Mouse (Mus musculus) heart, embryonic 13.5 days (tissue): ENCODE measurements around the gene Slc22a14. TPM values are rescaled to one million over a fixed set of nuclear protein-coding genes. Genes with fewer than 3 reads are reported as not detected.

ENCODE experiments used
- ATAC-seq: fragments of 200-750 bp; cut with Nextera tagmentation; 2 replicates; pipeline ENCODE4 v1.8.0; 2017; ENCODE audit warnings: moderate TSS enrichment; ENCODE audit not compliant: insufficient number of reproducible peaks, low FRiP score, low TSS enrichment; ENCODE audit errors: extremely low read depth
- H3K27ac ChIP-seq: fragments of 300-500 bp; sonication (generic); replicated peaks from 2 replicates; pipeline ENCODE4 v1.5.1; 2015; ENCODE audit warnings: moderate library complexity, mild to moderate bottlenecking, inconsistent platforms
- H3K27me3 ChIP-seq: fragments of 300-500 bp; sonication (generic); replicated peaks from 2 replicates; pipeline ENCODE4 v1.6.1; 2015; ENCODE audit warnings: mild to moderate bottlenecking, inconsistent platforms
- H3K36me3 ChIP-seq: fragments of 300-500 bp; sonication (generic); 2 replicates; pipeline ENCODE4 v1.6.1; 2015; ENCODE audit warnings: mild to moderate bottlenecking, inconsistent platforms
- H3K4me1 ChIP-seq: fragments of 300-500 bp; sonication (generic); 2 replicates; pipeline ENCODE4 v1.6.1; 2015; ENCODE audit warnings: inconsistent platforms
- H3K4me2 ChIP-seq: fragments of 300-500 bp; sonication (generic); 2 replicates; pipeline ENCODE4 v1.6.1; 2015; ENCODE audit warnings: inconsistent platforms, mild to moderate bottlenecking, moderate library complexity
- H3K4me3 ChIP-seq: fragments of 300-500 bp; sonication (generic); 2 replicates; pipeline ENCODE4 v1.5.1; 2015; ENCODE audit warnings: moderate library complexity, mild to moderate bottlenecking, inconsistent platforms
- H3K9ac ChIP-seq: fragments of 300-500 bp; sonication (generic); 2 replicates; pipeline ENCODE4 v1.6.1; 2015; ENCODE audit warnings: inconsistent platforms, mild to moderate bottlenecking, moderate library complexity
- H3K9me3 ChIP-seq: fragments of 300-500 bp; sonication (generic); 2 replicates; pipeline ENCODE4 v1.6.1; 2016; ENCODE audit warnings: inconsistent platforms
- WGBS: fragments of 180-500 bp; shearing (Covaris S2); methylation state at CpG from one replicate; pipeline ENCODE4 v1.1.7; 2015; ENCODE audit warnings: mixed read lengths; 5-methylcytosine and 5-hydroxymethylcytosine counted together
- polyA plus RNA-seq: library from polyadenylated mRNA; unstranded; fragments of >200 nt; fragmentation: Nextera tagmentation; extraction: Ambion mirVana; gene quantifications from 2 replicates; pipeline ENCODE4 v1.2.1, GENCODE M21; 2015

Slc22a14 gene
- polyA plus RNA-seq, 1 experiment from 2014 or later: not detected

DNA sequence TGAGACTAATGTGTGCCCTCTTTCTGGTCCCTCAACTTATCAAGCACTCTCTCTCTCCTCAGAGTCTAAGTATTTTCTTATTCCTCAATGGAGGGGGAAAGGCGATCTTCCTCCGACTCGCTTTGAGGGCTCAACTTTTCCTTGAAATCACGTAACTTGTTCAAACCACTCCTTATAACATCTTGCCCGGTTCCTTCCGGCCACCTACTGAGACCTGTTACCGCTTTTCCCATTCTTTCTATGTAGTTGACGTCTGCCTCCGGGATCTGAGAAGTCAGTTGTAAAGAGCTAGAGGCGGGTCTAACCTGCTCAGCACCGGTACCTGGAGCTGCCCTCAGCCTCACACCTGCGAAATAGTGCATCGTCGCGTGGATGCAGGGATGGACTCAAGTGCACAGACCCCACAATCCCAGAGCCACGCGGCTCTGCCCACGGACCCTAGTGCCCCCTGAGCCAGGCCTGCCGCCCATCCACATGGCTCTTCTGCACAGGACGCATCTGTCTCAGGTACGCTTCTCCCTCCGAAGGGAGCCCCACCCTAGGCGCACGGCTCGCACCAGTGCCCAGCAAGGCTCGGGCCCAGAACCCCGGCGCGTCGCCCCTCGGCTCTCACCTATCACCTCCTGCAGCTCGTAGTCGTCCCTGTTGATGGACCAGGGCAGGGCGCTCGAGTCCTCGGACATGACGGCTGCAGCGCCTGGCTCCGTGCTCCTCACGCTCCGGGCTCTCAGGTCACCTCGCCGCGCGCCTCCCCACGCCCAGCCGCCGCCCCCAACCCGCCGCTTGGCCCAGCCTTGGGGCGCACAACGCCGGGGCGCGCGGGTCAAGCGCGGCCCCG lies 43.7 kb downstream of the Slc22a14 start:
- Histone ChIP-seq H3K27me3 (no peaks in the 10 kb centered on the region), H3K9me3 (no peaks in the 10 kb centered on the region), H3K4me1 (peaks cover 35% of the 10 kb centered on the region), H3K27ac (peak overlapping the region; percentile 93), H3K4me2 (peak overlapping the region; percentile 96), H3K9ac (peak overlapping the region; percentile 92), H3K36me3 (0 out of 2 replicates have a peak, but pooled peaks cover 2% of the 10 kb centered on the region), H3K4me3 (peak overlapping the region; percentile 89)
- peak; percentile 22 for ATAC-seq
- WGBS: under 1% methylated on average over 58 of the region's 59 CpGs

DNA sequence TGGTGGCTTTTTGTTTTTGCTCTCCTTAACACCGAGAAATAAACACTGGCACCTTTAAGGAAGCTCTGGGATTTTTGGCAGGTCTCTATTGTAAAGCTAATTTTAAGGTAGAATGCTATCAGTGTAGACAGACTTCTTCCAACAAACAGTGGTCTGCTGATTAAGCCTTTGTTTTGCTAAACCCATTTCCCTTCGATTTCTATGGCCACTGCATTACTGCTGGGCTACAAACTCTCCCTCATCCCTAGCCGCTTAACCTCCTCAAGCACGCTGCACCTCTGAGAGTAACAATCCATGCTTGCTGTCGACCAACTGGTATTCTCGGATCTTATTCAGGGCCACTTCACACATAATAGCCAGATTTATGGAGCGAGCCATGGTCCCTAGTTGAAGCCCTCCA lies 44.4 kb downstream of the Slc22a14 start:
- 0 out of 2 replicates have a peak, but pooled peaks cover 2% of the 10 kb centered on the region for H3K36me3 ChIP-seq
- no peaks in the 10 kb centered on the region for H3K27me3 ChIP-seq
- no peak overlapping the region; the same call in 1 of the 2 replicates for H3K27ac ChIP-seq
- peaks cover 35% of the 10 kb centered on the region for H3K4me1 ChIP-seq
- no peak for ATAC-seq
- 11% methylated on average over 7 of the region's 7 CpGs for WGBS
- H3K9ac ChIP-seq: peak overlapping the region; percentile 92
- H3K9me3 ChIP-seq: no peaks in the 10 kb centered on the region
- H3K4me3 ChIP-seq: peak overlapping the region; percentile 89
- H3K4me2 ChIP-seq: peak overlapping the region; percentile 96

DNA sequence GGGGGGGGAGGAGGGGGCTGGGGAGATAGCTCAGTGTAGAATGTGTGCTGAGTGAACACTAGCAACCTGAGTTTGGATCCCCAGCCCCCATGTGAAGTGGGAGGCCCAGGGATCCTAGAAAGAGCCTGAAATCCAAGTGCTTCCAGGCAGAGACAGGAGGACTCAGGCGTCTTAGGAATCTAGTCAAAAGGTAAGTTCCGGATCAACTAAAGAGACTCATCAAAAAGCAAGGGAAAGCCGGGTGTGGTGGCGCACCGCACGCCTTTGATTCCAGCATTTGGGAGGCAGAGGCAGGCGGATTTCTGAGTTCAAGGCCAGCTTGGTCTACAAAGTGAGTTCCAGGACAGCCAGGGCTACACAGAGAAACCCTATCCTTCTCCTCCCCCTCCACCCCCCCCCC lies 44.9 kb downstream of the Slc22a14 start:
- no peak overlapping the region for H3K27ac ChIP-seq
- WGBS: 83% methylated on average over 7 of the region's 7 CpGs
- ATAC-seq: no peak
- peak overlapping the region; percentile 89; the same call in 1 of the 2 replicates for H3K4me3 ChIP-seq
- H3K27me3 ChIP-seq: no peaks in the 10 kb centered on the region
- H3K9me3 ChIP-seq: no peaks in the 10 kb centered on the region
- H3K36me3 ChIP-seq: 0 out of 2 replicates have a peak, but pooled peaks cover 2% of the 10 kb centered on the region
- peaks cover 35% of the 10 kb centered on the region for H3K4me1 ChIP-seq
- peak overlapping the region; percentile 92 for H3K9ac ChIP-seq
- H3K4me2 ChIP-seq: peak overlapping the region; percentile 96

DNA sequence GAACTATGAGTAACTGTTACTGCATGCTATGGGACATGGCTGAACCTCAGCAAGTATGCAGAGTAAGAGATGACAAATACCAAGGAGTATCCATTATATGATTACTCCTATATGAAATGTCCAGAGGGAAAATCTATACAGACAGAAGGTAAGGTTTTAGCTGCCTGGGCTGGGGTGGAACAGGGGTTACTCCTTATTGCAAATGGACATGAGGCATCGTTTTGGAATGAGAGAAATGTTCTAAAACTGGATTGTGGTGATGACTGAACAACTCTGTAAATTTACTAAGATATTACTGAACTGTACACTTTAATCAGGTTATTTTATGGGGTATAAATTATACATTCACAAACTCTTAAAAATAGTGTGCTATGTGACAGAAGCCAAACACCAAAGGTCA lies 46.5 kb downstream of the Slc22a14 start:
- 0 out of 2 replicates have a peak, but pooled peaks cover 2% of the 10 kb centered on the region for H3K36me3 ChIP-seq
- H3K27ac ChIP-seq: no peak overlapping the region
- H3K9me3 ChIP-seq: no peaks in the 10 kb centered on the region
- no peak overlapping the region for H3K4me3 ChIP-seq
- peaks cover 31% of the 10 kb centered on the region for H3K4me1 ChIP-seq
- 89% methylated on average over 1 of the region's 1 CpGs for WGBS
- no peak overlapping the region for H3K9ac ChIP-seq
- no peak overlapping the region for H3K4me2 ChIP-seq
- H3K27me3 ChIP-seq: no peaks in the 10 kb centered on the region
- ATAC-seq: no peak

DNA sequence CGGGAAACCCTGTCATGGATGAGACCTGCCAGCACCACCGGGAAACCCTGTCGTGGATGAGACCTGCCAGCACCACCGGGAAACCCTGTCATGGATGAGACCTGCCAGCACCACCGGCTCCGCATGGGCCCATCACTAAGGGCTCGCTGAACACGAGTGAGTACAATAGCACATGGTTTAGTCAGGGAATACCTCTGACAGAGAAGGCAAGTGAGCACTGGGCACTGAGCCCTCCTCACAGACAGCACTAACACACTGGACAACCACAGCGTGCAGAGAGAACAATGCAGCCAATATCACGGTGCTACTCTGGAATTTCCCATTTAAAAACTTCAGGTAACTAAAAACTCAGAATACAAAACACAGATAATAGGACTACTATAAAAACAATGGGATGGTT lies 52.3 kb downstream of the Slc22a14 start:
- Histone ChIP-seq H3K9me3 (no peaks in the 10 kb centered on the region), H3K4me3 (no peak overlapping the region), H3K27ac (no peak overlapping the region), H3K36me3 (0 out of 2 replicates have a peak, but pooled peaks cover under 1% of the 10 kb centered on the region), H3K27me3 (no peaks in the 10 kb centered on the region), H3K9ac (no peak overlapping the region), H3K4me2 (no peak overlapping the region), H3K4me1 (peaks cover 25% of the 10 kb centered on the region)
- 78% methylated on average over 10 of the region's 10 CpGs for WGBS
- ATAC-seq: no peak

DNA sequence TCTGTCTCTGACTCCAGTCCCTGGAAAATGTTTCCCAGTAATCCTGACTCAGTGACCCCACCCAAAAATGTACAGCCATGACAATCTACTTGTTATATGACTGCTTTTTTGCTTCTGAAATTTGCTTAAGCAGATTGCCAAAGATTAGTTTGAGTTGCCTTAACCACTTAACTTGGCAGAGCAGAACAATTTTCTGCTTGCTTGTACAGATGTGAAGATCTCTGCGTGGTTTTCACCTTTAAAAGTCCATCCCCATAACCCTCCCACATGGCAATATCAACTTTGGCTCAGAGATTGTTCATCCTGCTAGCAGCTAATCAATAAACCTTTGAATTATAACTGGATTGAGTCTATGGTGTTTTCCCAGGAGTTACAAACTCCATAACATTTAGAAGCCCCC lies 56.3 kb downstream of the Slc22a14 start:
- no peaks in the 10 kb centered on the region for H3K27me3 ChIP-seq

DNA sequence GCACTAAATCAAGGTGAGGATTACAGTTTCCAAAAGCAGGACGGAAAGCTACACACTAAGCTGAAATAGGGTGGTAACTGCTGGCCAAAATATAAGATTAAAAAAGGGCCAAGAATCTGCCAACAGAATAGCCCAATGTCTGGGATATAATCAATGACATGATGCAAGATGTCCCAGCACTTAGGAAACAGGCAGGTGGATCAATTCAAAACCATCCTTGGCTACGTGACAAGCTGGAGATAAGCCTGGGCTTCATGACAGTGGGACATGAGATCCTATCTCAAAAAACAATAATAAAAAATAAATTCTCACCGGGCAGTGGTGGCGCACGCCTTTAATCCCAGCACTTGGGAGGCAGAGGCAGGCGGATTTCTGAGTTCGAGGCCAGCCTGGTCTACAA lies 59.5 kb downstream of the Slc22a14 start:
- Histone ChIP-seq H3K4me1 (peaks cover 21% of the 10 kb centered on the region), H3K27ac (no peak overlapping the region), H3K9me3 (no peaks in the 10 kb centered on the region), H3K4me3 (no peak overlapping the region), H3K9ac (no peak overlapping the region), H3K27me3 (no peaks in the 10 kb centered on the region), H3K4me2 (no peak overlapping the region), H3K36me3 (peaks cover 25% of the 10 kb centered on the region)
- WGBS: 87% methylated on average over 7 of the region's 7 CpGs
- no peak for ATAC-seq

More for the DNA sequence above, 56.3 kb downstream of the Slc22a14 start:
- WGBS: 91% methylated on average over 1 of the region's 1 CpGs
- H3K9me3 ChIP-seq: no peaks in the 10 kb centered on the region
- no peak overlapping the region for H3K27ac ChIP-seq
- no peak overlapping the region for H3K4me2 ChIP-seq
- peaks cover 28% of the 10 kb centered on the region for H3K4me1 ChIP-seq
- ATAC-seq: no peak
- H3K4me3 ChIP-seq: no peak overlapping the region
- no peak overlapping the region for H3K9ac ChIP-seq
- 0 out of 2 replicates have a peak, but pooled peaks cover under 1% of the 10 kb centered on the region for H3K36me3 ChIP-seq

DNA sequence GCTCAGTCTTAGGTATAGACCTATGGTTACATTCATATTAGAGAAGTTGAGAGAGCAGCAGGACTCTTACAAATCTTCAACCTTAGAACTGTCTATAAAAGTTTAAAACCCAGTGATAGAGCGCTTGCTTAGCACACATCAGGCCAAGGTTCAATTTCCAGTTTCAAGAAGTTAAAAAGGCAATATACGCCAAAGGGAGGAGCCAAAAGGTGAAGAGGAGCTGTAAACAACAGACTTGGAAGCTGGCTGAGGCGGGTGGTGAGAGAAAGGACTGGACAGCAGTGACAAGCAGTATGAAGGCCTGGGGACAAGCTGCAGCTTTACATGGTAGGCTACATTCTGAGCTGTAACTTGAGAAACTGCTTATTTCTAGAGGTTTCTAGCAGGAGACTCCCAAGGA lies 66.8 kb downstream of the Slc22a14 start:
- H3K27ac ChIP-seq: no peak overlapping the region
- no peak overlapping the region for H3K9ac ChIP-seq
- H3K36me3 ChIP-seq: peaks cover 27% of the 10 kb centered on the region
- H3K4me2 ChIP-seq: no peak overlapping the region
- no peaks in the 10 kb centered on the region for H3K27me3 ChIP-seq
- H3K4me1 ChIP-seq: no peaks in the 10 kb centered on the region
- 91% methylated on average over 3 of the region's 3 CpGs for WGBS
- no peak for ATAC-seq
- H3K9me3 ChIP-seq: no peaks in the 10 kb centered on the region
- H3K4me3 ChIP-seq: no peak overlapping the region

DNA sequence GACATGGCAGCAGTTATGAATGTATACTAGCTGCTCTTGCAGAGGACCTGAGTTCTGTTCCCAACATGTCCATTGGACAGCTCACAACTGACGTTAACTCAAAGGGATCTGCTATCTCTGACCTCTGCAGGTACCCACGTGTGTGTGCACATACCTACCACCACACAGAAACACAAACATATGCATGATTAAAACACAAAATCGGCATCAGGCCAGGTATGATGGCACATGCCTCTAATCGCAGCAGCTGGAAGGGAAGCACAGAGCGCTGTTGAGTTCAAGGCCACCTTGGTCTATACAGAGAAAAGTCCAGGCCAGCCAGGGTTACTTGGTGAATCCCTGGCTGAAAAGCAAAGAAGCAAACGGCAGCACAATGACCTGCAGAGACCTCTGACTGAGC lies 67.7 kb downstream of the Slc22a14 start:
- no peak for ATAC-seq
- H3K27ac ChIP-seq: no peak overlapping the region
- H3K9me3 ChIP-seq: no peaks in the 10 kb centered on the region
- H3K9ac ChIP-seq: no peak overlapping the region
- WGBS: 86% methylated on average over 6 of the region's 6 CpGs
- no peaks in the 10 kb centered on the region for H3K27me3 ChIP-seq
- H3K4me2 ChIP-seq: no peak overlapping the region
- no peak overlapping the region for H3K4me3 ChIP-seq
- no peaks in the 10 kb centered on the region for H3K4me1 ChIP-seq
- peaks cover 26% of the 10 kb centered on the region for H3K36me3 ChIP-seq

DNA sequence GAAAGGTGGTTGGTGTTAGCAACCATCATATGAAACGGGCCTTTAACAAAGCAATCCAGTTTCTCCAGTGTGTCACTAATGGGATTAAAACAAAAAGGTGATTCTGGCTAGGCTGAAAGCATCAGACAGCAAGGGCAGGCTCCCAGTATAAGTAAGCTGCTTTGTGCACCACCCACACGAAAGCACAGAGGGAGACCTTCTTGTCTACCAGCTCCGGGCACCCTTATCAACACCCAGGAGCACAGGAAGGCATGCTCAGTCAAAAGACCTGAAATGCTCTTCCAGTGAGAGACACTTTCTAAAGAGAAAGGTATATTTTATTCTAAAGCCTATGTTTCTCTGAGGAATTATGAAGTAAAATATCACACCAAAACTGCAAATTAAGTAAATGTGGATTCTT lies 74.6 kb downstream of the Slc22a14 start:
- Histone ChIP-seq H3K27me3 (no peaks in the 10 kb centered on the region), H3K36me3 (peaks cover 34% of the 10 kb centered on the region), H3K9ac (no peak overlapping the region), H3K4me2 (no peak overlapping the region), H3K27ac (no peak overlapping the region), H3K4me1 (peaks cover 14% of the 10 kb centered on the region), H3K9me3 (no peaks in the 10 kb centered on the region), H3K4me3 (no peak overlapping the region)
- ATAC-seq: no peak
- 58% methylated on average over 3 of the region's 3 CpGs for WGBS

DNA sequence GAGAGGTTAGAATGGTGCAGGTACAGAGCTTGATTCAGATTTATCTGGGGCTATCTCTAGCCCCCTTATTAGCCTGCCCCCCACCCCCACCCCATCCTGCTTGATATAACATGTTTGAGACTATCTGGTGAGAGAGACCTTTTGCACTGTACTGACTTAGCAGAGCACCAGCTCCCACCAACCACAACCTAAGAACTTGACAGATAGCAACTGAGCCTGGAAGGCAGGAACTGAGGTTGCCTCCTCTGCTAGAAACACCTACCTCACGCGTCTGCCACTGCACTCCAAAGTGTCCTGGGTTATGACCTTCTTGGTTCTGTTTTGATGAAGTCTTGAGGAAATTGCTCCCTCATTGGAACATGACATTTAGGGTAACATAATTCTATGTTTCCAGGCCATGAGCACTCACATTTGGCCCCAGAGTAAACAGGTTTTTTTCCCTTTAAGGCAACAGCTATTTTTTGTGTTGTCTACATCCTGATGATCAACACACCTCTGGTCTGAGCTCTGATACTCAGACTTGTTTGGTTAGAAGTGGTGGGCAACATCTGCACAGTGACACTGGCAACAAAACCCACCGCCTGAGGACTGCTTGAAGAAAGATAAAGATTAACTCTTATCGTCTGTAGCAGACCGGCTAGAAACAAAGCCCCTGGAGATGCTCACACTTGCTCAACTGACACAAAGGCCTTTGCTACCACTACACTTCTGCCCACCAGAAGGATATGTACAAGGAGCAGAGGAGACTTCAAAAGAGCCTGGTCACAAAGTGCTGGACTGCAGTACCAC lies 84.3 kb downstream of the Slc22a14 start:
- WGBS: 40% methylated on average over 5 of the region's 5 CpGs
- Histone ChIP-seq H3K27me3 (no peaks in the 10 kb centered on the region), H3K27ac (no peak overlapping the region), H3K9me3 (no peaks in the 10 kb centered on the region), H3K4me2 (no peak overlapping the region), H3K9ac (no peak overlapping the region), H3K4me3 (no peak overlapping the region), H3K36me3 (peaks cover 43% of the 10 kb centered on the region), H3K4me1 (0 out of 2 replicates have a peak, but pooled peaks cover 2% of the 10 kb centered on the region)
- no peak for ATAC-seq
